Mouse (Mus musculus) gonadal fat pad, adult 2 months (tissue): Measurements from ENCODE around the gene Rnf169. TPM values are rescaled to one million over a fixed set of nuclear protein-coding genes. Genes with fewer than 3 reads are reported as not detected.

Source experiments
- DNase-seq: peaks from one replicate; pipeline ENCODE4 v3.0.0-alpha.2; 2012; ENCODE audit warnings: low read depth
- polyA plus RNA-seq: library from polyadenylated mRNA; depleted of rRNA; stranded (reverse); fragments of >200 nt; gene quantifications from 2 replicates; pipeline ENCODE4 v1.2.3, GENCODE M21; 2012; rRNA removed

Gene Rnf169
- polyA plus RNA-seq, 1 experiment, result 3.6 TPM

GRCm38 (mm10) chr7:99893967-99894366 is 86.3 kb downstream of the Rnf169 start:
- no peak for DNase-seq

DNA sequence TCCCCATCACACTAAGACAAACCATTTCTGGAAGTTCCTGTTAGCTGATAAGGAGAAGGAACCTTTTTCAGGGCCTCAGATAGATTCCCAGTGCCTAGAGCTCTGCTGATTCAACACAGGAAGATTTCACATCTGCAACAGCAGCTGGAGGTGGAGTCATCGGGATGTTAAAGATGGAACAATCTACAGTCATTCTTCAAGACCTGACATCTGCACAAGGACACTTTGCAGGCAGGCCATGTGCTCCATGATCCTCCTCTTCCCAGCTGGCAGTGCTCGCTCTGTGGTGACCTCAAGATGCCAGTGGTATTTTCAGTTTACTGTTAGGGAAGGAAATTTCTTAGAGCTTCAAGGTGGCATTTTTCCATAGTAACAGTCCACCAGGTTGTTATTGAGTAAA is 87.9 kb downstream of the Rnf169 start:
- no peak for DNase-seq

DNA sequence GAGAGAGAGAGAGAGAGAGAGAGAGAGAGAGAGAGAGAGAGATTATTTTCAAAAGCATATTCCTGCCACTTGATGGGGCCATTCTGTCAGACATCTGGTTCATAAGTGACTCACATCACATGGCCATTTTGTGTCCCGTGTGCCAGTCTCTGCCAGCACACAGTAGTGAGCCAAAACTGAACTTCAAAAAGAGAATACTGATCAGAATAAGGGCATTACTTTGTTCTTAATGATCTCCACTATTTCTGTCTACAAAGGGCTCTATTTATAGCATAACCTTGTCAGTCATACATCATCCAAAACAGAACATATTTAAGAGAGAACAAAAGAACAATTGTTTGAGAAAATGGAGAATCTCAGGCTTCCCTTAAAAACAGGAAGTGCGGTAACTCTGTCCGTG is 88.8 kb downstream of the Rnf169 start:
- DNase-seq, result no peak

- DNase-seq, result no peak
Observed at GRCm38 (mm10) chr7:99890168-99890755, 90.0 kb downstream of the Rnf169 start.

DNA sequence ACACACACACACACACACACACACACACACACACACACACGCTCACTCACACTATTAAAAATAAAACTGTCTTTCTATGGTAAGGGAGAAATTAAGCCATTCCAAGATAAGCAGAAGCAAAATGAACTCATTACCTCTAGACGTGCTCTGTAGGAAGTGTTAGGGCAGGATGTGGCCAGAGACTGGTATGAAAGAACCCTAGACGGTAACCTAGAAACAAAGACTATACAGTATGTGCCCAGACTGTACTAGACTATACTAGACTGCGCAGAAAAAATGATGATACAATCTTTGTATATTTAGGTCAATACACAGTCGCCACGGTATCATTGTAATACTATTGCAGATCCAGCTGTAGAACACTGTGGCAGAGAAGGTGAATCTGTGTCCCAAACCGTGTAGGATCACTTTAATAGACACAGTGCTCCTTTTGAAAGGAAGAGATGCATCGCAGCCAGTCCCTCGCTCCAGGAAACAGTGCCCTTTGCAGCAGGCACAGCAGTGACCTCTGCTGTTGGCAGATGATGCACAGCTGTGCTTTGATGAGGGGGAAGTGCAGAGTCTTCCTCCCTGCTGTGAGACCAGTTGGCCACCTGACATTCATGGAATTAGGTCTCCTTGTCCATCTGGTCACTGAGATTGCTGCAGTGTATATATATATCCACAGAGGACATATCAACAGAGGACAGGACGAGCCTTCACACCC is 90.9 kb downstream of the Rnf169 start:
- no peak for DNase-seq

DNA sequence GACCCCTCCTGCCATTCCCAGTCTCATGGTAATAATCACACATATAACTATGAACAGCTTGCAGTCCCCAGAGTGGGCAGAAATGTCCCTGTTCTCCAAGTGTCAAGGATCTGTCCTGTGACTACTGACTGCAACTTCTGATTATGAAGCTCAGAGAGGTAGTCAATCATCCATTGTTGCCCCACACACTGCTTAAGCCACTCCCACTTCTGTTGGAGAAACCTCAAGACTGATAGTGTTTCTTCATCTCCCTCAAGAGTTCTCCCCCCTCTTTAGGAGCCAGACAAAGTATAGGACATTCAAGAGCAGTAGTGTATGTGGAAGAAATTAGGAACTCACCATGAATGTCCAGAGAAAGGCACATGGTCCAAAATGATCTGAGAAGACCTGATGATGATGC is 92.5 kb downstream of the Rnf169 start:
- no peak for DNase-seq

- DNase-seq, result no peak
Observed at GRCm38 (mm10) chr7:99887230-99887735, 93.0 kb downstream of the Rnf169 start.

- DNase-seq, result no peak
Observed at GRCm38 (mm10) chr7:99878254-99878653, 102.0 kb downstream of the Rnf169 start.

- no peak for DNase-seq
Observed at GRCm38 (mm10) chr7:99876345-99876744, 103.9 kb downstream of the Rnf169 start.

- DNase-seq, result no peak
Observed at GRCm38 (mm10) chr7:99875891-99876290, 104.4 kb downstream of the Rnf169 start.

DNA sequence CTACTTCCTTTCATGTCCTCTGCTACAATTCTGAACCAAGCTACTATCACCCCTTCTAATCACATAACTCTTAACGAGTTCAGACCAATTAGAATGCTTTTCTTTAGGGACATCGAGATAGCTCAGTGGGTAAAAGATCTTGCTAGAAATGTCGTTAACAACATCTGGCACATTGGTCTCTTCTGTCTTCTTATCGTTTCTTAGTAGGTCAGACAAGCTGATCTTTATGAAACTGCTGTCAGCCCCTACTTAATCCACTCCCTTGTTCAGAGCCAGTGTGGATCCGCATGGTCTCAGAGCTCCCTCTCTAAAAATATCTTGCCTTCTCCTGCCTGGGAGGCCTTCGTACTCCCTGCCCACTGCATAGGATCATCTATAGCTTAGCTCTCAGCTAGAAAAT is 106.3 kb downstream of the Rnf169 start:
- no peak for DNase-seq

Other genes with a start within 250 kb of the Rnf169 start
- not detected in 2 replicates for gene Olfr521, start 216.9 kb downstream of the Rnf169 start, polyA plus RNA-seq
- 4.2 and 4.3 TPM in 2 replicates for gene Neu3, start 152.0 kb downstream of the Rnf169 start, polyA plus RNA-seq
- gene Xrra1, start 121.3 kb downstream of the Rnf169 start, polyA plus RNA-seq, result 2.8 and 3.4 TPM in 2 replicates
- gene Spcs2, start 117.0 kb downstream of the Rnf169 start, polyA plus RNA-seq, result 48.4 and 73.4 TPM in 2 replicates
- gene Chrdl2, start 25.7 kb upstream of the Rnf169 start, polyA plus RNA-seq, result 4.7 and 6.7 TPM in 2 replicates
- 7.8 and 8.5 TPM in 2 replicates for gene Pold3, start 141.1 kb upstream of the Rnf169 start, polyA plus RNA-seq
- gene Lipt2, start 178.8 kb upstream of the Rnf169 start, polyA plus RNA-seq, result 10.8 and 11.2 TPM in 2 replicates
- 14.9 and 15.5 TPM in 2 replicates for gene Kcne3, start 196.1 kb upstream of the Rnf169 start, polyA plus RNA-seq
- 2.8 and 4.9 TPM in 2 replicates for gene Pgm2l1, start 246.9 kb upstream of the Rnf169 start, polyA plus RNA-seq